Mouse (Mus musculus) MEL (cell line): ENCODE measurements at regions not wholly inside any gene's neighbourhood (a gene's known extent, or its start where the extent isn't known, plus 50 kb on each side); places are given as distances from the start of the nearest gene placed in this dataset.

Source experiments
- DNase-seq: peaks from one replicate; pipeline ENCODE4 v3.0.0; 2011; ENCODE audit warnings: low read depth, low spot score
- H3K27ac ChIP-seq: 2 replicates; pipeline ENCODE4 v1.5.1; 2012; ENCODE audit warnings: low read depth, mild to moderate bottlenecking, control low read depth, low read length, moderate library complexity; ENCODE audit not compliant: control insufficient read depth
- H3K27me3 ChIP-seq, 2 experiments: fragments of 150-350 bp in 1 of 2; sonication (generic) in 1 of 2; 2 replicates each; pipeline ENCODE4 v1.6.1; 2012; ENCODE audit warnings: low read length in 2 of 2, mild to moderate bottlenecking in 2 of 2, improper control_type of control experiment in 1 of 2, moderate library complexity in 1 of 2; ENCODE audit not compliant: insufficient read depth in 2 of 2, control insufficient read depth in 1 of 2
- H3K36me3 ChIP-seq, 2 experiments: 2 replicates each; pipeline ENCODE4 v1.6.1; 2012 to 2014; ENCODE audit warnings: low read length in 2 of 2, improper control_type of control experiment in 1 of 2, inconsistent platforms in 1 of 2, mild to moderate bottlenecking in 1 of 2; ENCODE audit not compliant: insufficient read depth in 2 of 2, control insufficient read depth in 1 of 2
- H3K4me1 ChIP-seq, 2 experiments: fragments of 150-350 bp in 1 of 2; sonication (generic) in 1 of 2; 2 replicates each; pipeline ENCODE4 v1.6.1; 2012; ENCODE audit warnings: low read length in 2 of 2, improper control_type of control experiment in 1 of 2, mild to moderate bottlenecking in 1 of 2; ENCODE audit not compliant: insufficient read depth in 2 of 2, control insufficient read depth in 1 of 2
- H3K4me3 ChIP-seq, 2 experiments: fragments of 150-350 bp in 1 of 2; sonication (generic) in 1 of 2; 2 replicates each; pipeline ENCODE4 v1.5.1; 2012; ENCODE audit warnings: low read depth in 2 of 2, low read length in 2 of 2, mild to moderate bottlenecking in 2 of 2, moderate library complexity in 2 of 2, control low read depth in 1 of 2, improper control_type of control experiment in 1 of 2; ENCODE audit not compliant: control insufficient read depth in 1 of 2, insufficient read depth in 1 of 2
- H3K79me2 ChIP-seq: 2 replicates; pipeline ENCODE4 v1.6.1; 2012; ENCODE audit warnings: mild to moderate bottlenecking, low read length, moderate library complexity; ENCODE audit not compliant: control insufficient read depth, poor library complexity, insufficient read depth
- H3K9ac ChIP-seq: 2 replicates; pipeline ENCODE4 v1.6.1; 2012; ENCODE audit warnings: low read depth, mild to moderate bottlenecking, control low read depth, low read length, moderate library complexity; ENCODE audit not compliant: control insufficient read depth, poor library complexity, severe bottlenecking
- H3K9me3 ChIP-seq: fragments of 150-350 bp; sonication (generic); replicated peaks from 2 replicates; pipeline ENCODE4 v1.6.1; 2012; ENCODE audit warnings: mild to moderate bottlenecking, low read length, improper control_type of control experiment, moderate library complexity; ENCODE audit not compliant: insufficient read depth
- CHD1 ChIP-seq: IDR thresholded peaks from 2 replicates; pipeline ENCODE4 v1.6.1; 2012; ENCODE audit warnings: low read depth, mild to moderate bottlenecking, inconsistent platforms, low read length, improper control_type of control experiment
- CHD2 ChIP-seq: IDR thresholded peaks from 2 replicates; pipeline ENCODE4 v1.6.1; 2011; ENCODE audit warnings: low read length, improper control_type of control experiment
- CTCF ChIP-seq, 3 experiments: IDR thresholded peaks in 2 of 3; conservative IDR thresholded peaks in 1 of 3; 2 replicates each; pipeline ENCODE4 v1.5.1; 2011 to 2012; ENCODE audit warnings: low read length in 3 of 3, low read depth in 2 of 3, mild to moderate bottlenecking in 2 of 3, improper control_type of control experiment in 1 of 3, inconsistent platforms in 1 of 3, mixed read lengths in 1 of 3, moderate library complexity in 1 of 3; ENCODE audit not compliant: control insufficient read depth in 1 of 3, insufficient read depth in 1 of 3, poor library complexity in 1 of 3, severe bottlenecking in 1 of 3
- ELF1 ChIP-seq: IDR thresholded peaks from 2 replicates; pipeline ENCODE4 v1.6.1; 2014; ENCODE audit warnings: low read depth, mild to moderate bottlenecking, inconsistent platforms, low read length, improper control_type of control experiment, moderate library complexity
- EP300 ChIP-seq, 2 experiments: IDR thresholded peaks; 2 replicates each; pipeline ENCODE4 v1.6.1; 2011; ENCODE audit warnings: improper control_type of control experiment in 2 of 2, low read length in 2 of 2, low read depth in 1 of 2, mild to moderate bottlenecking in 1 of 2
- ETS1 ChIP-seq: IDR thresholded peaks from 2 replicates; pipeline ENCODE4 v1.6.1; 2012; ENCODE audit warnings: low read depth, mild to moderate bottlenecking, inconsistent platforms, low read length, improper control_type of control experiment, moderate library complexity
- GABPA ChIP-seq: IDR thresholded peaks from 2 replicates; pipeline ENCODE4 v1.6.1; 2012; ENCODE audit warnings: low read depth, mild to moderate bottlenecking, inconsistent platforms, low read length, improper control_type of control experiment, moderate library complexity
- JUND ChIP-seq: IDR thresholded peaks from 2 replicates; pipeline ENCODE4 v1.6.1; 2011; ENCODE audit warnings: low read depth, mild to moderate bottlenecking, improper control_type of control experiment, low read length
- KAT2A ChIP-seq: conservative IDR thresholded peaks from 2 replicates; pipeline ENCODE4 v1.6.1; 2012; ENCODE audit warnings: low read depth, low read length, improper control_type of control experiment, inconsistent platforms
- MYB ChIP-seq: IDR thresholded peaks from 2 replicates; pipeline ENCODE4 v1.6.1; 2011; ENCODE audit warnings: mild to moderate bottlenecking, low read depth, low read length, improper control_type of control experiment
- NELFE ChIP-seq: IDR thresholded peaks from 2 replicates; pipeline ENCODE4 v1.6.1; 2011; ENCODE audit warnings: low read depth, low read length, improper control_type of control experiment
- NRF1 ChIP-seq: IDR thresholded peaks from 2 replicates; pipeline ENCODE4 v1.6.1; 2014; ENCODE audit warnings: low read depth, mild to moderate bottlenecking, inconsistent platforms, low read length, improper control_type of control experiment, moderate library complexity; ENCODE audit not compliant: poor library complexity, insufficient read depth, severe bottlenecking
- POLR2A ChIP-seq, 2 experiments: IDR thresholded peaks; 2 replicates each; pipeline ENCODE4 v1.6.1; 2011 to 2012; ENCODE audit warnings: low read length in 2 of 2, mild to moderate bottlenecking in 2 of 2, control low read depth in 1 of 2, improper control_type of control experiment in 1 of 2, low read depth in 1 of 2, moderate library complexity in 1 of 2; ENCODE audit not compliant: control insufficient read depth in 1 of 2, insufficient read depth in 1 of 2, poor library complexity in 1 of 2
- POLR2AphosphoS5 ChIP-seq: IDR thresholded peaks from 2 replicates; pipeline ENCODE4 v1.6.1; 2012; ENCODE audit warnings: low read depth, borderline replicate concordance, mild to moderate bottlenecking, inconsistent platforms, low read length, moderate library complexity, mixed read lengths
- RAD21 ChIP-seq: IDR thresholded peaks from 2 replicates; pipeline ENCODE4 v1.6.1; 2011; ENCODE audit warnings: mild to moderate bottlenecking, low read depth, low read length, improper control_type of control experiment
- RCOR1 ChIP-seq: IDR thresholded peaks from 2 replicates; pipeline ENCODE4 v1.6.1; 2012; ENCODE audit warnings: low read depth, mild to moderate bottlenecking, inconsistent platforms, low read length, improper control_type of control experiment
- SMC3 ChIP-seq: IDR thresholded peaks from 2 replicates; pipeline ENCODE4 v1.6.1; 2011; ENCODE audit warnings: low read depth, low read length, improper control_type of control experiment
- TBP ChIP-seq: IDR thresholded peaks from 2 replicates; pipeline ENCODE4 v1.8.0; 2011; ENCODE audit warnings: low read depth, low read length, improper control_type of control experiment
- UBTF ChIP-seq: IDR thresholded peaks from 2 replicates; pipeline ENCODE4 v1.6.1; 2012; ENCODE audit warnings: low read depth, mild to moderate bottlenecking, inconsistent platforms, low read length, improper control_type of control experiment, moderate library complexity, borderline replicate concordance; ENCODE audit not compliant: insufficient read depth
- ZC3H11A ChIP-seq: IDR thresholded peaks from 2 replicates; pipeline ENCODE4 v1.6.1; 2012; ENCODE audit warnings: low read depth, mild to moderate bottlenecking, inconsistent platforms, low read length, improper control_type of control experiment
- ZMIZ1 ChIP-seq: IDR thresholded peaks from 2 replicates; pipeline ENCODE4 v1.6.1; 2012; ENCODE audit warnings: low read depth, mild to moderate bottlenecking, inconsistent platforms, low read length, improper control_type of control experiment, moderate library complexity

DNA sequence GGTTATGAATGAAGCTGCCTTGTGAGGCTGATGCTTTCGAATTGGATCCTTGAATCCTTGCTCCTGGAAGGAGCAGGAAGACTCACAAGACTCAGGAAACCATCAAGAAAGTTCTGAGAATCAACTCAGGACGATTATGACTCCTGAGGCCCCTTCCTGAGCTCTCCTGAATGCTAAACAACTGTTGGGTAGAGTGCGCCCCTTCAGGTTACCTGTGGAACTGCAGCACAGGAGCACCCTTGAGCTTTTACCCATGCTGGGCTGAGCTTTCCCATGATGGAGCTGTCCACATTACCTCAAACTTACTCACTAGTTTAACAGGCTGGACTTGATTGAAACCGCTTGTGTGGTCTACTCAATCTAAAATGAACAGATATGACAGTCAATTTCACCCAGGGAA is 553.3 kb downstream of the Jrkl start:
- Histone ChIP-seq H3K4me1 (no peaks in the 10 kb centered on the region), H3K79me2 (no peaks in the 10 kb centered on the region), H3K9me3 (no peaks in the 10 kb centered on the region), H3K27me3 (no peaks in the 10 kb centered on the region), H3K36me3 (no peaks in the 10 kb centered on the region), H3K4me3 (no peak overlapping the region), H3K27ac (no peak overlapping the region), H3K9ac (no peak overlapping the region)
- peak; percentile 61 for DNase-seq
- TF ChIP-seq MYB = no peak
- peak; percentile 66 to 98 (median 81) for TF ChIP-seq CTCF (IDR thresholded peaks at IDR 0.05 in 2 of 3, conservative IDR thresholded peaks at IDR 0.05 in 1 of 3; ENCODE audit: control insufficient read depth in 1 of 3, insufficient read depth in 1 of 3, low read depth in 2 of 3, low read length in 3 of 3, poor library complexity in 1 of 3, severe bottlenecking in 1 of 3)
- no peak for TF ChIP-seq GABPA
- TF ChIP-seq RAD21 = peak; percentile 34
- TF ChIP-seq ZC3H11A = 0 out of 2 replicates have a peak, but pooled peaks have one; percentile 3
- peak; percentile 23 for TF ChIP-seq SMC3
- TF ChIP-seq, all 39 proteins: peak for 4

DNA sequence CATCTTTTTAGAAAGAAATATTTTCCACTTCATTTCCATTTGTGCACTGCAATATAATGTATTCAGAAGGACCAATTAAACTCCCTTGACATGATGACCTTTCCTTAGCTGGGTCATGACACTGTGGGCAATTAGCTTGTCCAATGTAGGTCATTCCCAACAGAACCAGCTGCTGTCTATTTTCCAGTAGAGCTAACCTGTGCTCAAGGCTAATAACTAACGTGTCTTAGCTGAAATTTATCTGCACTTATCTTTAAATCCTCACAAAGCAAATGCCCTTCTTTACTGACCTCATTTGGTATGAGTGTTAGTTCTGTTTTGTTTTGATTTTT is 554.7 kb downstream of the Jrkl start:
- Histone ChIP-seq H3K27me3 (no peaks in the 10 kb centered on the region), H3K36me3 (no peaks in the 10 kb centered on the region), H3K27ac (no peak overlapping the region), H3K9ac (no peak overlapping the region), H3K79me2 (no peaks in the 10 kb centered on the region), H3K4me3 (no peak overlapping the region), H3K4me1 (no peaks in the 10 kb centered on the region), H3K9me3 (no peaks in the 10 kb centered on the region)
- no peak for DNase-seq
- no peak for TF ChIP-seq JUND
- no peak for TF ChIP-seq EP300 (IDR thresholded peaks at IDR 0.05; ENCODE audit: low read depth in 1 of 2, low read length in 2 of 2)
- no peak for TF ChIP-seq POLR2A (IDR thresholded peaks at IDR 0.05; ENCODE audit: control insufficient read depth in 1 of 2, insufficient read depth in 1 of 2, low read depth in 1 of 2, low read length in 2 of 2, poor library complexity in 1 of 2)
- TF ChIP-seq NELFE = no peak
- no peak for TF ChIP-seq CHD2
- TF ChIP-seq KAT2A = no peak
- no peak for TF ChIP-seq GABPA
- TF ChIP-seq CHD1 = no peak
- no peak for TF ChIP-seq UBTF
- no peak for TF ChIP-seq ELF1
- no peak for TF ChIP-seq NRF1
- TF ChIP-seq MYB = no peak
- TF ChIP-seq SMC3 = no peak
- TF ChIP-seq ETS1 = no peak
- no peak for TF ChIP-seq ZMIZ1
- no peak for TF ChIP-seq TBP
- TF ChIP-seq RCOR1 = no peak
- TF ChIP-seq POLR2AphosphoS5 = no peak
